Mouse (Mus musculus) CH12.LX (cell line): ENCODE measurements at regions not wholly inside any gene's neighbourhood (a gene's known extent, or its start where the extent isn't known, plus 50 kb on each side); places are given as distances from the start of the nearest gene placed in this dataset.

Experiments used
- DNase-seq: peaks from one replicate; pipeline ENCODE4 v3.0.0-alpha.2; 2013; ENCODE audit errors: extremely low read depth
- H3K27ac ChIP-seq: 2 replicates; pipeline ENCODE4 v1.5.1; 2012; ENCODE audit warnings: low read depth, mild to moderate bottlenecking, control low read depth, moderate library complexity; ENCODE audit not compliant: insufficient read depth
- H3K27me3 ChIP-seq: replicated peaks from 2 replicates; pipeline ENCODE3; 2012; ENCODE audit warnings: inconsistent platforms
- H3K36me3 ChIP-seq, 2 experiments: replicated peaks in 1 of 2; 2 replicates each; pipeline versions ENCODE3 to v1.6.1; 2012; ENCODE audit warnings: inconsistent platforms in 1 of 2, low read length in 1 of 2, mild to moderate bottlenecking in 1 of 2, mixed read lengths in 1 of 2, moderate library complexity in 1 of 2; ENCODE audit not compliant: control insufficient read depth in 1 of 2, insufficient read depth in 1 of 2
- H3K4me1 ChIP-seq, 2 experiments: 2 replicates each; pipeline ENCODE4 v1.6.1; 2012; ENCODE audit warnings: inconsistent platforms in 1 of 2, moderate library complexity in 1 of 2; ENCODE audit not compliant: insufficient read depth in 2 of 2, control insufficient read depth in 1 of 2
- H3K4me2 ChIP-seq: 2 replicates; pipeline ENCODE4 v1.6.1; 2012; ENCODE audit warnings: low read depth, mild to moderate bottlenecking, control low read depth; ENCODE audit not compliant: poor library complexity, insufficient read depth, severe bottlenecking
- H3K4me3 ChIP-seq, 3 experiments: fragments of 150-350 bp in 1 of 3; sonication (generic) in 1 of 3; replicated peaks in 1 of 3; 2 replicates each; pipeline versions ENCODE3 to v1.5.1; 2011 to 2012; ENCODE audit warnings: low read depth in 2 of 3, low read length in 2 of 3, mild to moderate bottlenecking in 2 of 3, moderate library complexity in 2 of 3, control low read depth in 1 of 3, improper control_type of control experiment in 1 of 3, inconsistent platforms in 1 of 3, mixed read lengths in 1 of 3; ENCODE audit not compliant: poor library complexity in 1 of 3
- H3K79me2 ChIP-seq: replicated peaks from 2 replicates; pipeline ENCODE4 v1.6.1; 2012; ENCODE audit warnings: mild to moderate bottlenecking, moderate library complexity; ENCODE audit not compliant: control insufficient read depth, poor library complexity, insufficient read depth, severe bottlenecking; ENCODE audit errors: extremely low read depth
- H3K9ac ChIP-seq: 2 replicates; pipeline ENCODE4 v1.6.1; 2012; ENCODE audit warnings: low read depth, mild to moderate bottlenecking, control low read depth, moderate library complexity; ENCODE audit not compliant: insufficient read depth
- H3K9me3 ChIP-seq: replicated peaks from 2 replicates; pipeline ENCODE3; 2012; ENCODE audit warnings: low read length, inconsistent platforms, mixed read lengths
- BHLHE40 ChIP-seq: IDR thresholded peaks from 2 replicates; pipeline ENCODE4 v1.6.1; 2011; ENCODE audit warnings: mild to moderate bottlenecking, low read depth, low read length, improper control_type of control experiment
- CHD2 ChIP-seq: IDR thresholded peaks from 2 replicates; pipeline ENCODE4 v1.6.1; 2011; ENCODE audit warnings: low read length, improper control_type of control experiment
- CTCF ChIP-seq, 2 experiments: IDR thresholded peaks in 1 of 2; conservative IDR thresholded peaks in 1 of 2; 2 replicates each; pipeline ENCODE4 v1.5.1; 2011 to 2012; ENCODE audit warnings: low read depth in 2 of 2, low read length in 2 of 2, improper control_type of control experiment in 1 of 2, inconsistent platforms in 1 of 2, mild to moderate bottlenecking in 1 of 2, moderate library complexity in 1 of 2
- EP300 ChIP-seq: IDR thresholded peaks from 2 replicates; pipeline ENCODE4 v1.6.1; 2011; ENCODE audit warnings: low read length, improper control_type of control experiment
- IRF4 ChIP-seq: IDR thresholded peaks from 2 replicates; pipeline ENCODE4 v1.6.1; 2014; ENCODE audit warnings: low read depth, mild to moderate bottlenecking, inconsistent platforms, low read length, improper control_type of control experiment
- KAT2A ChIP-seq: IDR thresholded peaks from 2 replicates; pipeline ENCODE4 v1.6.1; 2012; ENCODE audit warnings: low read length, improper control_type of control experiment, inconsistent platforms; ENCODE audit not compliant: insufficient replicate concordance
- MAFK ChIP-seq: IDR thresholded peaks from 2 replicates; pipeline ENCODE4 v1.6.1; 2011; ENCODE audit warnings: low read length, improper control_type of control experiment; ENCODE audit not compliant: insufficient replicate concordance
- MAX ChIP-seq: IDR thresholded peaks from 2 replicates; pipeline ENCODE4 v1.6.1; 2011; ENCODE audit warnings: low read length, improper control_type of control experiment
- MYC ChIP-seq: IDR thresholded peaks from 2 replicates; pipeline ENCODE4 v1.6.1; 2011; ENCODE audit warnings: low read depth, mild to moderate bottlenecking, improper control_type of control experiment, low read length
- RAD21 ChIP-seq: IDR thresholded peaks from 2 replicates; pipeline ENCODE4 v1.6.1; 2011; ENCODE audit warnings: low read depth, mild to moderate bottlenecking, low read length, improper control_type of control experiment, moderate library complexity
- SIN3A ChIP-seq: IDR thresholded peaks from 2 replicates; pipeline ENCODE4 v1.6.1; 2012; ENCODE audit warnings: low read length, improper control_type of control experiment, inconsistent platforms
- TBP ChIP-seq: conservative IDR thresholded peaks from 2 replicates; pipeline ENCODE4 v1.6.1; 2011; ENCODE audit warnings: low read depth, low read length, improper control_type of control experiment
- TCF12 ChIP-seq: IDR thresholded peaks from 2 replicates; pipeline ENCODE4 v1.6.1; 2014; ENCODE audit warnings: low read depth, mild to moderate bottlenecking, inconsistent platforms, low read length, improper control_type of control experiment
- USF2 ChIP-seq: conservative IDR thresholded peaks from 2 replicates; pipeline ENCODE4 v1.6.1; 2011; ENCODE audit warnings: low read depth, low read length, improper control_type of control experiment
- ZKSCAN1 ChIP-seq: IDR thresholded peaks from 2 replicates; pipeline ENCODE4 v1.6.1; 2012; ENCODE audit warnings: low read depth, inconsistent platforms, low read length, improper control_type of control experiment, borderline replicate concordance
- ZMIZ1 ChIP-seq: IDR thresholded peaks from 2 replicates; pipeline ENCODE4 v1.6.1; 2012; ENCODE audit warnings: low read depth, mild to moderate bottlenecking, inconsistent platforms, low read length, improper control_type of control experiment
- dilution Hi-C: fragments of 300-500 bp; cut with MboI; formaldehyde crosslinking; loops from 2 replicates; pipeline ENCODE4 v1.14.3; 2020; ENCODE audit warnings: low sequenced_read_pairs; ENCODE audit not compliant: extremely low pct_unique_long_range_greater_than_20kb, extremely low pct_ligation_motif_present
- in situ Hi-C: fragments of 300-500 bp; cut with MboI; formaldehyde crosslinking; loops from 3 replicates; pipeline ENCODE4 v1.14.3; 2019; ENCODE audit warnings: low sequenced_read_pairs, low pct_ligation_motif_present, low pct_unique_long_range_greater_than_20kb, mixed read lengths

DNA sequence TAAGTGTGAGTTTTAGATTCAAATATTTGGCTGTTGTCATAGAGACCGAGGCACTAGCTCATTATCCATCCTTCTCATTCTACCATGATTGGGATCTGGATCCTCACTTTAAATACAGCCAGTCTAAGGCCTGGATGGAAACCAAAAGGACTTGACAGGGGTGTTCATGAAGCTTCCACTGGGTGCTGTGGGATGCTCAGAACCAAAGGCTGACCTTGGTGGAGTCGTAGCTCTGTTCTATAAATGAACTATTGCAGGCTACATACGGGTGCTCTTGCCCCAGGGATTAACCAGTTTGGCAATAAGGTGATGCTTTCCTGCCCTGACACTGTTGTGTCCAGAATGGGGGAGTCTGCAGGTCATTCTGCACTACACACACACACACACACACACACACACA is 410.2 kb upstream of the Mki67 start:
- Histone ChIP-seq H3K79me2 (no peaks in the 10 kb centered on the region), H3K36me3 (no peaks in the 10 kb centered on the region), H3K9me3 (no peaks in the 10 kb centered on the region), H3K27ac (no peak overlapping the region), H3K4me3 (no peak overlapping the region), H3K27me3 (peaks cover 67% of the 10 kb centered on the region), H3K4me2 (no peak overlapping the region), H3K4me1 (no peaks in the 10 kb centered on the region), H3K9ac (no peak overlapping the region)
- dilution Hi-C loops (no loop called here), in situ Hi-C loops (no loop called here)
- no peak for TF ChIP-seq KAT2A
- TF ChIP-seq ZKSCAN1 = no peak
- no peak for TF ChIP-seq MYC
- TF ChIP-seq USF2 = no peak
- no peak for TF ChIP-seq CHD2
- no peak for TF ChIP-seq TBP
- no peak for TF ChIP-seq BHLHE40
- DNase-seq = no peak

DNA sequence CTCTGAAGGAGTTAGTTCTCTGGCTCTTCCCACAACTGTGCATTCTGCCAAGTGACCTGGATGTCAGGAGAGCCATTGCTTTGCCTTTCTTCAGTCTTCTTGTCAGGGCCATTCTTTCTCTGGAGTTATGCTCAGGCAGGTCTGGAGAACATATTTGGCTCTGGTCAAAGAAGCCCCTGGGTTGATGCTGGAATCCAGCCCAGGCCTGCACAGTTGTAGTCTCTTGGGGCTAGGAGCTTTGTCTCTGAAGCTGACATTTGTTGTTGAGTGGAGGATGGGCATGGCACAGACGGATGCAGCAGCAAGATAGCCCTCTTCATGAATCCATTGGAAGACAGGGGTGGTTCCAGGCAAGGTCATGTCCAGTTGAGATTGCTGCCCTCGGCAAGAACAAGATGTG is 411.4 kb upstream of the Mki67 start:
- dilution Hi-C loops = no loop called here
- in situ Hi-C loops = no loop called here
- H3K9me3 ChIP-seq = no peaks in the 10 kb centered on the region

DNA sequence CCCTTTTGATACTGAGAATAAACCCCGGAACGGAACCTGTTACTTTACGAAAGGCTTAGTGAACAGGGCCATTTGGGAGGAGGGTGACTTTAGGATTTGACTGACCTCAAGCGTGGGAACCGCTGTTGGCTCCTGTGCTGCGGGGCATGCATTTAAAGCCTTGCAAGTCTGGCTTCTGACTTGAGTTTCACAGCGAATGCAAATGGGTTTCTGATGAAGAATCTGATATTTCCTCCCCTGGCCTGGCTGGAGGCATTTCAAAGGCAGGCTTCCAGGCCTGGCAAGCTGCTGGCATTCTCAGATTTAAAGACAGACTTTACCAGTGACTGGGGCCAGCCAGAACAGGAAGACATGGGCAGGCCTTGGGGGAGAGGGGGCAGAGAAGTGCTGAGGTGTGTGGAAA is 413.6 kb upstream of the Mki67 start:
- Histone ChIP-seq H3K27me3 (peaks cover 77% of the 10 kb centered on the region), H3K4me3 (no peak overlapping the region), H3K9me3 (no peaks in the 10 kb centered on the region), H3K79me2 (no peaks in the 10 kb centered on the region), H3K36me3 (no peaks in the 10 kb centered on the region), H3K4me2 (no peak overlapping the region), H3K4me1 (no peaks in the 10 kb centered on the region), H3K9ac (no peak overlapping the region), H3K27ac (no peak overlapping the region)
- TF ChIP-seq ZMIZ1 = no peak
- TF ChIP-seq MAFK = no peak
- no peak for TF ChIP-seq SIN3A
- TF ChIP-seq EP300 = no peak
- no peak for TF ChIP-seq MAX
- no peak for TF ChIP-seq CTCF (conservative IDR thresholded peaks at IDR 0.05 in 1 of 2, IDR thresholded peaks at IDR 0.05 in 1 of 2; ENCODE audit: low read depth in 2 of 2, low read length in 2 of 2)
- TF ChIP-seq TCF12 = no peak
- no peak for TF ChIP-seq IRF4
- no peak for TF ChIP-seq RAD21
- in situ Hi-C loops (no loop called here), dilution Hi-C loops (no loop called here)
- no peak for DNase-seq

More for the DNA sequence above, 411.4 kb upstream of the Mki67 start:
- Histone ChIP-seq H3K79me2 (no peaks in the 10 kb centered on the region), H3K27me3 (peaks cover 71% of the 10 kb centered on the region), H3K4me2 (no peak overlapping the region), H3K36me3 (no peaks in the 10 kb centered on the region), H3K4me1 (no peaks in the 10 kb centered on the region), H3K4me3 (no peak overlapping the region), H3K9ac (no peak overlapping the region), H3K27ac (no peak overlapping the region)
- DNase-seq = no peak
- TF ChIP-seq TCF12 = no peak
- TF ChIP-seq SIN3A = no peak
